In genomic region chr13:60480731-60481431, GRCm38 (mm10) we compare ENCODE assay signal across 8 mouse cellular contexts.
DNase-seq lines count a peak whose midpoint lies in the region; ATAC-seq and TF ChIP-seq lines count a peak whose summit lies in the region.

No protein-coding gene starts in this region.

- H3K4me1 ChIP-seq in thymus, adult 2 months (replicated peaks; ENCODE audit: control insufficient read depth, insufficient read depth, low read length): peaks cover 11% of the 10 kb centered on the region
- peaks cover 16% of the 10 kb centered on the region for H3K4me1 ChIP-seq in heart, embryonic 16.5 days (ENCODE audit: control insufficient read depth, insufficient read depth, low read length)
- H3K4me1 ChIP-seq in midbrain, embryonic 14.5 days (ENCODE audit: control insufficient read depth, insufficient read depth, low read length): peaks cover 15% of the 10 kb centered on the region

- H3K9me3 ChIP-seq in heart, embryonic 16.5 days (replicated peaks; ENCODE audit: control insufficient read depth, low read length): no peaks in the 10 kb centered on the region
- H3K9me3 ChIP-seq in midbrain, embryonic 14.5 days (ENCODE audit: control insufficient read depth, low read length): no peaks in the 10 kb centered on the region

- no peak for ATAC-seq in heart, embryonic 16.5 days (replicated peaks; ENCODE audit: extremely low read depth, insufficient read depth, low FRiP score)
- no peak for ATAC-seq in midbrain, embryonic 14.5 days (ENCODE audit: low FRiP score, low TSS enrichment)

- TF ChIP-seq CTCF in thymus, adult 2 months (IDR thresholded peaks at IDR 0.05; ENCODE audit: borderline replicate concordance, control insufficient read depth, extremely low read depth, insufficient read depth, low read length, poor library complexity): no peak

- H3K27ac ChIP-seq in thymus, adult 2 months (ENCODE audit: control insufficient read depth, insufficient read depth, low read length): no peak overlapping the region
- H3K27ac ChIP-seq in heart, embryonic 16.5 days (ENCODE audit: low read length): no peak overlapping the region
- H3K27ac ChIP-seq in midbrain, embryonic 14.5 days (replicated peaks; ENCODE audit: low read depth, low read length): no peak overlapping the region

- 8% methylated on average over 21 of the region's 21 CpGs for WGBS in thymus, adult 2 months
- 12% methylated on average over 21 of the region's 21 CpGs for WGBS in heart, embryonic 16.5 days
- 4% methylated on average over 21 of the region's 21 CpGs for WGBS in midbrain, embryonic 14.5 days

- no peak overlapping the region for H3K9ac ChIP-seq in heart, embryonic 16.5 days (ENCODE audit: low read length)
- H3K9ac ChIP-seq in midbrain, embryonic 14.5 days (replicated peaks; ENCODE audit: low read length): no peak overlapping the region

- peak overlapping the region; percentile 18; the same call in 1 of the 2 replicates for H3K4me3 ChIP-seq in thymus, adult 2 months (ENCODE audit: control insufficient read depth, insufficient read depth, low read length)
- H3K4me3 ChIP-seq in heart, embryonic 16.5 days (ENCODE audit: low read length): peak overlapping the region; percentile 19
- no peak overlapping the region for H3K4me3 ChIP-seq in midbrain, embryonic 14.5 days (replicated peaks; ENCODE audit: low read depth, low read length)

- H3K36me3 ChIP-seq in thymus, adult 2 months (ENCODE audit: control insufficient read depth, insufficient read depth, low read length): no peaks in the 10 kb centered on the region
- no peaks in the 10 kb centered on the region for H3K36me3 ChIP-seq in heart, embryonic 16.5 days (ENCODE audit: control insufficient read depth, insufficient read depth)
- H3K36me3 ChIP-seq in midbrain, embryonic 14.5 days (ENCODE audit: control insufficient read depth, insufficient read depth, low read length): no peaks in the 10 kb centered on the region

- peak overlapping the region; percentile 53 for H3K4me2 ChIP-seq in heart, embryonic 16.5 days (ENCODE audit: low read depth, low read length)
- H3K4me2 ChIP-seq in midbrain, embryonic 14.5 days (ENCODE audit: low read length): peak overlapping the region; percentile 37

- DNase-seq in thymus, adult 2 months: no peak
- DNase-seq in thymus, postnatal 14 days: no peak
- peak; percentile 72 to 73 for DNase-seq in kidney, postnatal 25 days
- DNase-seq in midbrain, embryonic 14.5 days: peak; percentile 52
- DNase-seq in retina, postnatal 1 day: no peak
- DNase-seq in adipocyte (ENCODE audit: low spot score): no peak
- DNase-seq in left cerebral cortex, adult 18-20 months (ENCODE audit: low spot score in 2 of 2): no peak

- H3K27me3 ChIP-seq in thymus, adult 2 months (ENCODE audit: control insufficient read depth, insufficient read depth, low read length): no peaks in the 10 kb centered on the region
- H3K27me3 ChIP-seq in heart, embryonic 16.5 days (ENCODE audit: control insufficient read depth, insufficient read depth, low read length): 0 out of 2 replicates have a peak, but pooled peaks cover 3% of the 10 kb centered on the region
- H3K27me3 ChIP-seq in midbrain, embryonic 14.5 days (ENCODE audit: control insufficient read depth, insufficient read depth, low read length): peaks cover 4% of the 10 kb centered on the region; the same call in 1 of the 2 replicates

- no peak for TF ChIP-seq POLR2A in thymus, adult 2 months (IDR thresholded peaks at IDR 0.05; ENCODE audit: control insufficient read depth, extremely low read depth, insufficient read depth, low read length, poor library complexity)

Comparison
In these comparisons a context has a peak if more than half of its experiments do, and no peak if none do; other contexts are left out.
1. DNase-seq: peak in kidney, postnatal 25 days (2 of 2) and midbrain, embryonic 14.5 days (single experiment); none in thymus, adult 2 months (single experiment), thymus, postnatal 14 days (single experiment), retina, postnatal 1 day (single experiment), adipocyte (single experiment) and left cerebral cortex, adult 18-20 months (0 of 2).